Mouse (Mus musculus) neural tube, embryonic 12.5 days (tissue): ENCODE data around the gene Rasgrp3. TPM values are rescaled to one million over a fixed set of nuclear protein-coding genes. Genes with fewer than 3 reads are reported as not detected.

Source experiments
- ATAC-seq: fragments of 200-750 bp; cut with Nextera tagmentation; 2 replicates; pipeline ENCODE4 v1.8.0; 2017; ENCODE audit warnings: low read depth, mild to moderate bottlenecking, moderate TSS enrichment, moderate library complexity; ENCODE audit not compliant: low FRiP score
- H3K27ac ChIP-seq: fragments of 300-500 bp; sonication (generic); 2 replicates; pipeline ENCODE4 v1.5.1; 2016
- H3K27me3 ChIP-seq: fragments of 300-500 bp; sonication (generic); replicated peaks from 2 replicates; pipeline ENCODE4 v1.6.1; 2016; ENCODE audit warnings: mild to moderate bottlenecking
- H3K36me3 ChIP-seq: fragments of 300-500 bp; sonication (generic); 2 replicates; pipeline ENCODE4 v1.6.1; 2016; ENCODE audit warnings: mild to moderate bottlenecking
- H3K4me1 ChIP-seq: fragments of 300-500 bp; sonication (generic); 2 replicates; pipeline ENCODE4 v1.6.1; 2016
- H3K4me2 ChIP-seq: fragments of 300-500 bp; sonication (generic); replicated peaks from 2 replicates; pipeline ENCODE4 v1.6.1; 2016; ENCODE audit warnings: mild to moderate bottlenecking
- H3K4me3 ChIP-seq: fragments of 300-500 bp; sonication (generic); 2 replicates; pipeline ENCODE4 v1.5.1; 2016
- H3K9ac ChIP-seq: fragments of 300-500 bp; sonication (generic); 2 replicates; pipeline ENCODE4 v1.6.1; 2016; ENCODE audit warnings: mild to moderate bottlenecking
- H3K9me3 ChIP-seq: fragments of 300-500 bp; sonication (generic); 2 replicates; pipeline ENCODE4 v1.6.1; 2016; ENCODE audit warnings: mild to moderate bottlenecking
- WGBS: fragments of 180-500 bp; shearing (Covaris S2); methylation state at CpG from one replicate; pipeline ENCODE4 v1.1.7; 2016; 5-methylcytosine and 5-hydroxymethylcytosine counted together
- polyA plus RNA-seq: library from polyadenylated mRNA; unstranded; fragments of >200 nt; fragmentation: Nextera tagmentation; extraction: Ambion mirVana; gene quantifications from 2 replicates; pipeline ENCODE4 v1.2.1, GENCODE M21; 2016

Rasgrp3 gene
- polyA plus RNA-seq, 1 experiment from 2014 or later: 9.1 TPM

GRCm38 (mm10) chr17:75575608-75576007 lies 139.9 kb downstream of the Rasgrp3 start:
- no peaks in the 10 kb centered on the region for H3K4me1 ChIP-seq
- ATAC-seq: peak; percentile 86
- no peaks in the 10 kb centered on the region for H3K27me3 ChIP-seq
- no peaks in the 10 kb centered on the region for H3K36me3 ChIP-seq
- no peak overlapping the region for H3K4me2 ChIP-seq
- no peak overlapping the region for H3K27ac ChIP-seq
- no peaks in the 10 kb centered on the region for H3K9me3 ChIP-seq
- no peak overlapping the region for H3K4me3 ChIP-seq
- no peak overlapping the region for H3K9ac ChIP-seq
- 52% methylated on average over 7 of the region's 7 CpGs for WGBS

Other genes starting within 250 kb of the Rasgrp3 start
- gene Fam98a, start 116.0 kb downstream of the Rasgrp3 start, polyA plus RNA-seq: 32.2 and 34.6 TPM in 2 replicates